Mouse (Mus musculus) gastrocnemius, adult 2 months (tissue): ENCODE data around the gene Timeless. TPM values are rescaled to one million over a fixed set of nuclear protein-coding genes. Genes with fewer than 3 reads are reported as not detected.
A peak's percentile ranks its signal among the peaks of the same experiment; 100 is the strongest.
"Not testable (repeated sequence)": the region's sequence is repeated elsewhere in the genome, so short reads cannot be mapped to it uniquely, and the experiment has no call there.

ENCODE experiments used
- DNase-seq: peaks from one replicate; pipeline ENCODE4 v3.0.0; 2022
- H3K27ac ChIP-seq: fragments of 200-600 bp; 2 replicates; pipeline ENCODE4 v1.8.1; 2022; ENCODE audit warnings: mild to moderate bottlenecking
- H3K4me3 ChIP-seq: fragments of 200-600 bp; 2 replicates; pipeline ENCODE4 v1.8.1; 2022; ENCODE audit warnings: mild to moderate bottlenecking, moderate library complexity
- CTCF ChIP-seq: fragments of 200-600 bp; IDR thresholded peaks from 2 replicates; pipeline ENCODE4 v1.8.1; 2022; ENCODE audit warnings: antibody characterized with exemption, mild to moderate bottlenecking, moderate library complexity
- intact Hi-C: fragments of 180-260 bp; cut with DNase I; formaldehyde crosslinking; loops from one replicate; pipeline ENCODE4 v1.15.1; 2025
- total RNA-seq, 2 experiments: library from RNA; stranded (reverse); gene quantifications; 2 replicates each; pipeline ENCODE4 v1.2.3; 2021

Gene Timeless
- total RNA-seq, 2 experiments from 2014 or later, result 1.8 to 2.5 TPM

DNA sequence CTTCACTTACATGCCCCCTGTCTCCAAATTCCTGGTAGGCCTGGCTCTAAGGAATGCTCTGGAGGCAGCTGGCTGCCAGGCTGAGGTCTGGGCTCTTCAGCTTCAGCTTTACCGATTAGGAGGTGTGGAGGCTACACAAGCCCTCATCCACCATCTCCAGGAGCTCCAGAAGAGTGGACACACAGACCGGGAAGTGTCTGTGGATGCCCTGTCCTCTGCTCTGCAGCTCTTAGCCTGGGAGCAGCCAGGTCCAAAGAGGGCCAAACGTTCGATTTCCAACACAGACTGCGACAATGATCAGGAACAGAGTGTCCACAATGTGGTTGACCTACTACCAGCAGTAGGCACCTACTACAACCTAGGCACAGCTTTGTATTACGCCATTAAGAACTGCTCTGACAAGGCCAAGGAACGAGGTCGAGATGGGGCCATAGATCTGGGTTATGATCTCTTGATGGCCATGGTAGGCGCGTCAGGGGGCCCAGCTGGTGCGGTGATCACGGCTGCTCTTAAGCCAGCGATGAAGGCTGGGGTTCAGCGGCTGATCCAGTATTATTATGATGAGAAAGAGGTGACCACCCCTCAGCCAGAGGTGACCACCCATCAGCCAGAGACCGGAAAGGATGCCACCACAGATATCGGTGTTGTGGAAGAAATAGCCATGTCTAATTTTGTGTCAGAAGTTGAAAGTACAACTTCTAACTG, 37.5 kb downstream of the Timeless start:
- Histone ChIP-seq H3K4me3 (peak overlapping the region; percentile 74), H3K27ac (peak overlapping the region; percentile 92)
- intact Hi-C loops, result no loop called here
- no peak for TF ChIP-seq CTCF
- DNase-seq, result no peak

DNA sequence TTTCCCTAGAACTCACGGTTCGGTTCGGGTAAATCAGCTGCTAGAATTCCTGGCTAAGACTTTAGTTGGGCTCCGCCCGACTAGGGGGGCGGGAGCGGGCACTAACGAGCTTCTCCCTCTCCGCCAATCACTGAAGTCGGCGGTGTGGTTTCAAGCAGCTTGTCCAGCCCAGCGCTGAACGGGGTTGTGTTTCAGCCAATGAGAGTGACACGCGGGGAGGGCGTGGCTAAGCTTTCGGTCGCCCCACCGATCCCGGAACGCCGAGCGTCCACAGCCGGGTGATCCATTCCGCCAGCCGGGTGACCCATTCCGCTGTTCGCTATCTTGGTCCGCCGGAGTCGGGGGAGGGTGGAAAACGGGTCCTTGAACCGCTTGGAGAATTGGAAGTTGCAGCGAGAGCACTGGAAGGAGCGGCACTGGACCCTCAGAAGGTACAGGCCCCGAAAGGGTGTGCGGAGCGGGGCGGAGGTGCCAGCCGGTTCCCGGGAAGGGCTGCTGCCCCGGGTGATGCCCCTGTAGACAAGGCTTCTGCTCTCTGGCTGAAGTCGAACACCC, 38.5 kb downstream of the Timeless start, which contains the start of gene Stat2:
TSS of gene Stat2 (plus strand) at position 273 of the 555 bp plus-strand sequence.
- intact Hi-C loops, result loop anchor here (5.0 kb wide), 1 partner anchor 38 kb away; the partner anchor contains the start of gene Timeless
- H3K4me3 ChIP-seq, result peak within 1 kb of the TSS; percentile 74

DNA sequence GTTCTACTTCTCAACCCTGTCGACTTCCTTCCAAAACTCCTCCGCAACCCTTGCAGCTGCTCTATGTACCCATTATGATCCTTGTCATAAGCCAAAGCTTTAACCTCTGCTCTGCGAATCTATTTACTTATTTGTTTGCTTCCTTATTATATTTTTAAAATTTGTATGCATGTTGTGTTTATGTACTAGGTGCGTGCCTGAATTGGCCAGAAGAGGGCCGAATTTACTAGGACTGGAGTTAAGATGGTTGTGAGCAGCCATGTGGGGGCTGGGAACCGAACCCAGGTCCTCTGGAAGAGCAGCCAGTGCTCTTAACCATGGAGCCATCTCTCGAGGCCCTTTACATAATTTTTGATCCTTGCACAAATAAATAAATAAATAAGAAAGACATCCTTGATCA, 39.0 kb downstream of the Timeless start:
- TF ChIP-seq CTCF, result no peak
- DNase-seq, result no peak
- intact Hi-C loops, result loop anchor here (5.0 kb wide), 1 partner anchor 39 kb away; the partner anchor contains the start of gene Timeless
- H3K27ac ChIP-seq, result peak overlapping the region; percentile 92
- peak overlapping the region; percentile 74 for H3K4me3 ChIP-seq

More for the DNA sequence above, 38.5 kb downstream of the Timeless start, which contains the start of gene Stat2:
- no peak for TF ChIP-seq CTCF
- H3K27ac ChIP-seq, result peak within 1 kb of the TSS; percentile 92
- DNase-seq, result peak; percentile 98

DNA sequence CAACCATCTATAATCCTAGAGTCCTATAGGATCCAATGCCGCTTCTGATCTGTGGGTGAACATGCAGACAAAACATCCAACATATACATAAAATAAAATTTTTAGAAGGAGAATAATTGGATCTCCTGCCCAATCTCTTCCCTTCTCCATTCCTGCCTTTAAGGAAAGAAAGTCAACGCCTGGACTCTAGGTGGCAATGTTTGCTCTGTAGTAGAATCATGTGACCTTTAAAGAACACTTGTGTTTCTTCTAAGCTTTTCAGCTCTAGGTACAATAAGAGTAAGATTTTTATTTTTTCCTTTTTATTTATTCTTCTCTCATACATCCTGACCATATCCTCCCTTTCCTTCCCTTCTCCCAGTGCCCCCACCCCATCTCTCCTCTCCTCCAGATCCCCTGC, 40.0 kb downstream of the Timeless start:
- intact Hi-C loops, result loop anchor here (5.0 kb wide), 1 partner anchor 40 kb away; the partner anchor contains the start of gene Timeless
- Histone ChIP-seq H3K4me3 (peak overlapping the region; percentile 74), H3K27ac (no peak overlapping the region)
- no peak for DNase-seq
- TF ChIP-seq CTCF, result peak; percentile 46

DNA sequence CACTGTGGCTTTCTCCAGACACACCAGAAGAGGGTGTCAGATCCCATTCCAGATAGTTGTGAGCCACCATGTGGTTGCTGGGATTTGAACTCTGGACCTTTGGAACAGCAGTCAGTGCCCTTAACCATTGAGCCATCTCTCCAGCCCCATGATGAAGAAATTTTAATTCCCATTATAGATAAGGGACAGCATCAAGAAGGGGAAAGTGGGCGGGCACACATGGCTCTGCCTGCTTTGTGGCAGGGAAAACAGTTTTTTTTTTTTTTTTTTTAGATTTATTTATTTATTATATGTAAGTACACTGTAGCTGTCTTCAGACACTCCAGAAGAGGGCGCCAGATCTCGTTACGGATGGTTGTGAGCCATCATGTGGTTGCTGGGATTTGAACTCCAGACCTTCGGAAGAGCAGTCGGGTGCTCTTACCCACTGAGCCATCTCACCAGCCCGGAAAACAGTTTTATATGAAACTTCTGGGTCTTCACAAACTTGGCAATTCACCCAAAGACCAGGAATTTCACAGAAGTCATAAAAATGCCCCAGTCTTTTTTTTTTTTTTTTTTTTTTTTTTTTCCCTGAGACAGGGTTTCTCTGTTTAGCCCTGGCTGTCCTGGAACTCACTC, 41.1 kb downstream of the Timeless start:
- H3K27ac ChIP-seq, H3K4me3 ChIP-seq, DNase-seq: not testable (repeated sequence)
- intact Hi-C loops, result loop anchor here (5.0 kb wide), 1 partner anchor 41 kb away; the partner anchor contains the start of gene Timeless
- TF ChIP-seq CTCF, result peak; percentile 19; the same call in 1 of the 2 replicates

DNA sequence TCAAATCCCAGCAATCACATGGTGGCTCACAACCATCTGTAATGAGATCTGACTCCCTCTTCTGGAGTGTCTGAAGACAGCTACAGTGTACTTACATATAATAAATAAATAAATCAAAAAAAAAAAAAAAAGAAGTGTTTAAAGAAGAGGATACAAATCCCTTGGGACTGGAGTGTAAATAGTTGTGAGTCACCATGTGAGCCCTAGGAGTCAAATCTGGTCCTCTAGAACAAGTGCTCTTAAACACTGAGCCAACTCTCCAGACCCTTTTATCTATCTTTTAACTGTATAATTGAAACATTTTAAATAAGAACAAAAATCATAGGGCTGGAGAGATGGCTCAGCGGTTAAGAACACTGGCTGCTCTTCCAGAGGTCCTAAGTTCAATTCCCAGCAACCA, 43.5 kb downstream of the Timeless start:
- H3K4me3 ChIP-seq, H3K27ac ChIP-seq, intact Hi-C loops, DNase-seq: not testable (repeated sequence)

DNA sequence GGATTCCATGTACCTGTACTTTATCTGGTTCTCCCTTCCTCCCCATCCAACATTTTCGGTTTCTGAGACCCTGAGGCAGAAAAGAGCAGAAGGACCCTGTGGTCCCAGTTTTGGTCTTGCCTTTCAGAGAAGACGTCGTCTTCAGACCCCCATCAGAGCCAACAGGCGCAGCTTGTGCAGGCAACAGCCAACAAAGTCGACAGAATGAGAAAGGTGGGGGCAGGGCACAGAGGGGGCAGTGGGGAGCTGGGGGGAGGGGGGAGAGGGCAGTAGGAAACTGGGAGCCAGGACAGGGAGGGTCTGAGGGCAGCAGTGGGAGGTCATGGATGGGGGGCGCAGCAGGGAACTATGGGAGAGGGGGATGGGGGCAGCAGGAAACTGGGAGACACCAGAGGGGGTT, 46.3 kb downstream of the Timeless start:
- no peak for DNase-seq
- no peak overlapping the region for H3K27ac ChIP-seq
- no peak overlapping the region for H3K4me3 ChIP-seq
- intact Hi-C loops, result no loop called here
- TF ChIP-seq CTCF, result no peak

DNA sequence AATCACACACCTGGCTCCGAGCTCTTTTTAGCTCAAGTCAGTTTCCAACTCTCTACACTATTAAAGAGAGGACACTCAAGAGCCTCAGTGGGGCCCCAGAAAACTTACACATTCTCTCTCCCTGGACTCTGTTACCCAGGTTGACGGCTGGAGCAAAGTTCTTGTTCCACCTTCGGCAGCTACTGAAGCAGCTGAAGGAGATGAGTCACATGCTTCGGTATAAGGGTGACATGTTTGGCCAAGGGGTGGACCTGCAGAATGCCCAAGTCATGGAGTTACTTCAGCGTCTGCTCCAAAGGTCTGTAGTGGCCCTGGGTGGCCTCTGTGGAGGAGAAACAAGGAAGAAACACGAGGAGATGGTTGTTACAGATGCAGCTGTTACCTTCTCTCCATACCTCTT, 49.1 kb downstream of the Timeless start:
- no peak for DNase-seq
- Histone ChIP-seq H3K27ac (no peak overlapping the region), H3K4me3 (no peak overlapping the region)
- intact Hi-C loops, result no loop called here
- no peak for TF ChIP-seq CTCF

DNA sequence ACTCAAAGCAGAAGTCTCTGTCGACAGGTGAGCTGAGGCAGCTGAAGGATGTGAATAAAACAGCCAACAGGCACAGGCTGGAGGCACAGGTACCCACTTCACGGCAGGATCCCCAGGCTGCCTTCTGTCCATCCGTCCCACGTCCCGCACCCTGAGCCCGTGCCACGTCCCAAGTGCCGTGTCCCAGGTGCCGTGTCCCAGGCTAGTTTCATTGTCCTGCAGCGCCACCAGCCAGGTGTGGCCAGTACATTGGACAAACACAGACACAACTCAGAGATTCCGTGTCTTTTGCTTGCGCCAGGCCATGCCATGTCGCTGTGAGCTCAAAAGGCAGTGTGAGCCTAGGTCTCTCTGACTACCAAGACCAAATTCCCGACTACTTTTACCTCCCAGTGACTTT, 49.8 kb downstream of the Timeless start:
- Histone ChIP-seq H3K27ac (no peak overlapping the region), H3K4me3 (no peak overlapping the region)
- intact Hi-C loops, result no loop called here
- DNase-seq, result no peak
- TF ChIP-seq CTCF, result no peak

DNA sequence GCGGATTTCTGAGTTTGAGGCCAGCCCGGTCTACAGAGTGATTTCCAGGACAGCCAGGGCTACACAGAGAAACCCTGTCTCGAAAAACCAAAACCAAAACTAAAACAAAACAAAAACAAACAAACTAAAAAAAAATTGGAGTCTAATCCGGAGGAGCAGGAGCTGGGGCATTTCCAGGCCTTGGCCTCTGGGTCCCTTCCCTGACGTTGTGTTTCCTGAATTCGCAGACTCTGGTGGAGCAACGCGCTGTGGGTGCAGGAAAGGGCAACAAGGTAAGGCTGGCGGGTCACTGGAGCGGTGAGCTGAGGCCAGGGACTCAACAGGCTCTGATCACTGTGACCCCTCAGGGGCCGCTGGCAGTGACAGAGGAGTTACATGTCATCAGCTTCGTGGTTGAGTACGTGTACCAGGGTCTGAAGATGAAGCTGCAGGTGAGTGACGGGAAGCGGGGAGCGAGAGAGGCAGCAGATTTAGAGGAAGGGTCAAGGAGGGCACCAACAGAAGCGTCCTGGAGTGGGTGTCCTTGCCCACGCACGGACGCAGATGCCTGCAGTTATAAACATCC, 51.1 kb downstream of the Timeless start:
- TF ChIP-seq CTCF, result no peak
- no peak for DNase-seq
- Histone ChIP-seq H3K4me3 (no peak overlapping the region), H3K27ac (no peak overlapping the region)
- intact Hi-C loops, result no loop called here

DNA sequence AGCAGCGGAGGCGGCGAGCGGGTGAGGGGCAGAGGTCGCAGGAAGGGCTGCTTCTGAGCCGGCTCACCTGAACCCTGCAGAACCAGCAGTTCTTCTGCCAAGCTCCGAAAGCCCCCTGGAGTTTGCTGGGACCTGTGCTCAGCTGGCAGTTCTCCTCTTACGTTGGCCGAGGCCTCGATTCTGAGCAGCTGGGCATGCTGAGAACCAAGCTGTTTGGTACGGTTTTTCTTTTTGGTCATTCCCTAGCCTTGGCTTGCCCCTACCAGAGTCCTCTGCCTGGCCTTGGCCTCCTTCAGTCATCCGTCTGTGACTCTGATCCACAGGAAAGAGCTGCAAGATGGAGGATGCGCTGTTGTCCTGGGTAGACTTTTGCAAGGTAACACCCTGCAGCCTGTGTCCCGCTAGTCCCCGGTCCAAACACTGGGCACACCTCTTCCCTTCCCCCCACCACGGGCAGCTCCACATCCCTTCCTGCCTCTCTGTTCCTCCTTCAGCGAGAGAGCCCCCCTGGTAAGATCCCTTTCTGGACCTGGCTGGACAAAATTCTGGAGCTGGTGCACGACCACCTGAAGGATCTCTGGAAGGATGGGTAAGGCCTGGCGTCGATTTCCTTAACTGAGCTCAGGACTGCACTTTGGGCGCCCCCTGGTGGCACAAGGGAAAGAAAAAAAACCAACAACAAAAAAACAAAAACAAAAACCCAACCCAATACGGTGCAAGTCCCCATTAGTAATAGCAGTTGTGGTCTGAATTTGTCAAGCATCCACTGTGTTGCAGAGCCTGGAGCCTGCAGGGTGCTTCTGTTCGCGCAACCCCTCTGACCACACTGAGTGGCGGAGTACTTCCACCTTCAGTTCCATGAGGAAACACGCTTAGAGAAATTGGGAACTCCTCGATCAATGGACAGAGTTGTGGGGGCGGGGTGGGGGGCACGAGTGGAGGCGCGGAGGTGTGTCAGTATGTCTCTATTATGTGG, 52.0 kb downstream of the Timeless start:
- intact Hi-C loops, result loop anchor here (2.0 kb wide), 1 partner anchor 71 kb away; no protein-coding TSS in a partner anchor
- no peak overlapping the region for H3K27ac ChIP-seq
- H3K4me3 ChIP-seq, result no peak overlapping the region
- peak; percentile 87 for TF ChIP-seq CTCF
- DNase-seq, result peak; percentile 74

DNA sequence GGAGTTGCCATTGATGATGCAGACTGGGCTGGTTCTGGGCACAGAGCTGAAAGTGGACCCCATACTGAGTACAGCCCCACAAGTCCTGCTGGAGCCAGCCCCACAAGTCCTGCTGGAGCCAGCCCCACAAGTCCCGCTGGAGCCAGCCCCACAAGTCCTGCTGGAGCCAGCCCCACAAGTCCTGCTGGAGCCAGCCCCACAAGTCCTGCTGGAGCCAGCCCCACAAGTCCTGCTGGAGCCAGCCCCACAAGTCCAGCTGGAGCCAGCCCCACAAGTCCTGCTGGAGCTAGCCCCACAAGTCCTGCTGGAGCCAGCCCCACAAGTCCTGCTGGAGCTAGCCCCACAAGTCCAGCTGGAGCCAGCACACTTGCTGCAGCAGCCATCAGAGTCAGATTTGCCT, 58.7 kb downstream of the Timeless start:
- intact Hi-C loops, result not testable (repeated sequence)

More for the DNA sequence above, 58.7 kb downstream of the Timeless start:
- peak; percentile 71 for DNase-seq
- Histone ChIP-seq H3K27ac (peak overlapping the region; percentile 56), H3K4me3 (peak overlapping the region; percentile 17)
